Mouse (Mus musculus) cerebellum, adult 9-10 months (tissue): ENCODE measurements around the gene Cdk17.
"Not testable (repeated sequence)": the region's sequence is repeated elsewhere in the genome, so short reads cannot be mapped to it uniquely, and the experiment has no call there.

Experiments
- DNase-seq: peaks from one replicate; pipeline ENCODE4 v3.0.0; 2022

The Cdk17 gene

DNA sequence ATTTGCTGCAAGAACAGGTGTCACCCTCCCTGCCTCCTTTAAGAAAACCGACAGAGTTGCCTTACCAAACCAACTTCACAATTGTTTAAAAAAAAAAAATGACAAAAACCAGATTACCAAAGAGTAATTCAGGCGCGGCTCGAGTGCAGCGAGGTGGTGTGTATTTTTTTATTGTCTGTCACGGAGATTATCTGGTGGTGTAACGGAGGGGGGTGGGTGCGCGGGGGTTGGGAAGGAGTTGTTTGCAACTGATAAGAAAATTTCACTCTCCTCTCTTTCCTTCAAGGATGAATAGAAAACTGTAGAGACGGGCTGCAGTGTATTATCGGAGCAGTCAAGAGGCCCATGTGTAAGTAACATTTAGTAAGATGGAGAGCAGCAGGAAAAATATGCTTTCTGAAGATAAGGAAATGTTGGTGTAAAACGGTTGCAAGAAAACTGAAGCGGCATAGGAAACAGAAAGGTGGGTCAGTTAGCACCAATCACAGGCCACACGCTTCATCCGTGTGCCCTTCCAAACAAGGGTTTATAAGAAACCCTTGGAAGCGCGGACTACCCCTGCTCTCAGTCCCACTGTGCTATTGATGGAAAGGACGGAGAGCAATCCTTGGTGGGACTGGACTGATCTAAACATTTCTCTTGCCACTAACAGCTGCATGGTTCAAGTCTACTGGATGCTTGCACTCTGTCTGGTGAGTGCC, 17.2 kb upstream of the Cdk17 start:
- no peak for DNase-seq

DNA sequence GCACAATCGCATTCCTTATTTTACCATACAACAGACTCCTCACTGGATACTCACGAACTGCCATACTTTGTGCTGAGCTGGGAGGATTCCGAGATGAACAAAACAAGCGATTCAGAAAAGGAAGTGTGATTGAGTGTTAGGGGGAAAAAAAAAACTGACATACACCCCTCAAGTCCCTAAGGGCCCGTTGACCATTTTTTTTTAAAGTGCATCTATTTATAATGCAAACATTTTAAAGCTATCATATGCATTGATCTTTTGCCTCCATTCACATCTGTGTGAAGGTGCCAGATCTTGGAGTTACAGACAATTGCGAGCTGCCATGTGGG, 16.7 kb upstream of the Cdk17 start:
- DNase-seq, result no peak

DNA sequence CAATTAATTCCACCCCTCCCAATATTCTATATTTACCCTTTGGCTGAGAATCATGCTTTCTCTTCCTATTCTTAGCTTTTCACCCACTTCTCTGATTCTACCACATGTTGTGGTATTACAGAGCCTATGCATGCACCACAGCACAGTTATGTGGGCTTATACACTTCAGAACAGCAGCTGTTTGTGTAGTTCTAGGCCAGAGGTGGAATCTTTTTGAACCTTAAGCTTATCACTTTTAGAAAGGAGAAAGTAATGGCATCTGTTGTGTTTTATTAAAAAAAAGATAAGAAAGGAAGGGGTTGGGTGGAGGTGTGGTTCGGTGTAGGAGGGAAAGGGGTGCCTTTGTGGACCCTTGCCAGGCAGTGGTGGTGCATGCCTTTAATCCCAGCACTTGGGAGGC, 16.1 kb upstream of the Cdk17 start:
- no peak for DNase-seq

DNA sequence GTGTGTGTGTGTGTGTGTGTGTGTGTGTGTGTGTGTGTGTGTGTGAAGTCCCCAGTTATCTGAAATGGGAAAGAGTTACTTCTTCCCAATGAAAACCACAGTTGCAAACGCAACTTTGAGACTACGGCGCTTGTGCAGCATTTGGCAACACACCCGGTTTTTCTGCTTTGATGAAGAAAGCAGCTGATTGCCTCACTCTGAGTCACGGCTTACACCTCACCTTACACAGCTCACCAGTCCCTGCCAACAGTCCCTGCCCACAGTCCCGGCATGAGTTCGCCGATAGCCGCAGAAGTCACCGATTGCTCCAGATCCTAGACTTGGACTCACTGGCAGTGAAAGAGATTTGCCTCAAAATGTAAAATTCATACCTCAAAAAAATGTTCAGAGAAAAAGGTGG, 15.6 kb upstream of the Cdk17 start:
- DNase-seq, result no peak

DNA sequence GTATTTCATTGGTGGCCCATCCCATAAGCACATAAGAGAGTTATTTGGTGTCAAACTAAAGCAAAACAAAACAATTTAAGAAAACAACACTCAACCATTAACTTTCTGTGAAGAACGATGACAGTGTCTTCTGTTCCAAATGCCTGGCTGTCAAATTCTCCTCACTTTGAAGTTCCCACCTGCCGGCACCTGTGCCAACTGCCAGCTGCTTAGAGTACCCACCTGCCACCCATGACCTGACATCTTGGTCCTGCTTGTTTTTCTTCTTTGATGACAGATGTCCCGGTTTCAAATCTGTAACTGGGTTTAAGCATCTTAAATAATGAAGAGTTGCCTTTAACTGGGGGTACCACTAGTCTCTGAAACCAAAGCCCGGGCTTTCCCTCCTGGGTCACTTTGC, 14.1 kb upstream of the Cdk17 start:
- DNase-seq, result no peak

DNA sequence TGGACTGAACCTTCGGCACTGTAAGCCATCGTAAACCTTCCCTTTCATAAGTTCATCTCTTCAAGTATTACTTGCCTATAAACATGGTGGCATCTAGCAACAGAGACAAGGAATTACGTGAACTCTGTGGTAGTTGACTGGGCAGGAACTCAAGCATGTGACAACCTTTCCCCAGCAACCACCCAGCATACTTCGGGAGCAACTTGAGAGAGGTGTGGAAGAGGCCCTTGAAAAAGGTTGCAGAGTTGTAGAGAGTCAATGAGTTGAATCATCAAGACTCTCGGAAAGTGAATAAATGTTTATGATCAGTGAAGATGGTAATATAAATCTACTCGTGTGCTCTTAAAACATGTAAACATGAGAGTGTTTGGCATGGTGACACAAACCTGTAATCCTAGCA, 13.0 kb upstream of the Cdk17 start:
- DNase-seq, result no peak

DNA sequence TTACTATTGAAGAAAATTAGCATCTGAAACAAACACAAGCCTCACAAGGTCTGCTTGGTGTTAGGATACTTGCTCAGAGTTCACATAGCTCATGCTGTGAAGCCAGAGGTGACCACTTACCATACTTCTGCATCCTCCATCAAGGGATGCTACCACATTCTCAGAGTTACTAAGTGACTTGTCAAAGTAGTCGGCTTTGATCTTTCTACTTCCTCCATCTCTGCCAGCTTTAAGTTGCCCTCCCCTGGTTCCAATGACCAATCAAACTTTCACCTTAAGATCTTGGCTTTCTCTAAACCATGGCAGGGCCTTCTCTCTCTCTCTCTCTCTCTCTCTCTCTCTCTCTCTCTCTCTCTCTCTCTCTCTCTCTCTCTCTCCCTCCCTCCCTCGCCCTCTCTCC, 11.1 kb upstream of the Cdk17 start:
- DNase-seq, result no peak

DNA sequence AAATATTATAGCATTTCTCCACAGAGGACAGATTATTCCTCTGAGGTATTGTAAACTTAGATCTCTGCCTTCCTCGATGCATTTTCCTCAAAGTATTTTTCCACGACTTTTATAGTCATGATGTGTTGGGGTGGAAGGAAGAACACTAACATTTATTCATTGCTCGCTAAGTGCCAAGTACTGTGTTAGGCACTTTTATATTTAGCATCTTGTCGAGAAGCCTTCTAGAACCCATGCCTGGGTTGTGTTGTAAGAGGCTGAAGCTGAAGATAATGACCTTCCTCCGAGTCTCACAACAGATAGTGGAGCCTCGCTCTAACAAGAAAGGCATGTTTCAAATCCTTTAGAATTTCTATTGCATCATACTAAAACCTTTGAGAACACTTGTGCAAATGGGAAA, 8.9 kb upstream of the Cdk17 start:
- DNase-seq, result no peak

DNA sequence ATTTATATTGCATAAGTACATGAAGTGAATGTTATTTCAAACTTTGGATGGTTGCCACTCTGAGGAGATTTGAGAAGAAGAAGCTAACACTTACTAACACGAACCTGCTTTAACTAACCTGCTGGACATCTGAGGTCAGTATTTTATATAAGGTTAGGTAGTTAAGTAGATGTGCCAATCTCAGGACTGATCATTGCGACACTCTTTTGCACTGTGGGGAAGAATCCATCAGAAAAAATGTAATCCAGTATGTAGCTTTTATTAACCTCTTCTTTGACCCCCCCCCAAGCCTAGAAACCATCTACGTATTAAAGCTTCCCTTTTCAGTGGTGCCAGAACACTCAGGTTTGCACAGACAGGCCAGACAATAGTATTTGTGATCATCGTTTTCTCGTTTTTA, 8.0 kb upstream of the Cdk17 start:
- DNase-seq, result no peak

DNA sequence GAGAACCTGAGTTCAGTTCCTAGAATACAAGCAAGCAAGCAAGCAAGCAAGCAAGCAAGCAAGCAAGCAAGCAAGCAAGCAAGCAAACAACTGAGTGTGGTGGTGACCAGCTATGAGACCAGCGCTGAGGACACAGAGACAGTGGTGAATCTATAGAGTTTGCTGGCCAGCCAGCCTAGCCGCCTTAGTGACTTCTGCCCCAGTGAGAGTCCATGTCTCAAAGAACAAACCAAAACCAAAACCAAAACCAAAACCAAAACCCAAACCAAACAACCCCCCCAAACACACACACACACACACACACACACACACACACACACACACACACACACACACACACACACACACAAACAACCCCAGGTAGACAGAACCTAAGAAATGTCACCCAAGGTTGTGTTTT, 7.3 kb upstream of the Cdk17 start:
- not testable (repeated sequence) for DNase-seq

DNA sequence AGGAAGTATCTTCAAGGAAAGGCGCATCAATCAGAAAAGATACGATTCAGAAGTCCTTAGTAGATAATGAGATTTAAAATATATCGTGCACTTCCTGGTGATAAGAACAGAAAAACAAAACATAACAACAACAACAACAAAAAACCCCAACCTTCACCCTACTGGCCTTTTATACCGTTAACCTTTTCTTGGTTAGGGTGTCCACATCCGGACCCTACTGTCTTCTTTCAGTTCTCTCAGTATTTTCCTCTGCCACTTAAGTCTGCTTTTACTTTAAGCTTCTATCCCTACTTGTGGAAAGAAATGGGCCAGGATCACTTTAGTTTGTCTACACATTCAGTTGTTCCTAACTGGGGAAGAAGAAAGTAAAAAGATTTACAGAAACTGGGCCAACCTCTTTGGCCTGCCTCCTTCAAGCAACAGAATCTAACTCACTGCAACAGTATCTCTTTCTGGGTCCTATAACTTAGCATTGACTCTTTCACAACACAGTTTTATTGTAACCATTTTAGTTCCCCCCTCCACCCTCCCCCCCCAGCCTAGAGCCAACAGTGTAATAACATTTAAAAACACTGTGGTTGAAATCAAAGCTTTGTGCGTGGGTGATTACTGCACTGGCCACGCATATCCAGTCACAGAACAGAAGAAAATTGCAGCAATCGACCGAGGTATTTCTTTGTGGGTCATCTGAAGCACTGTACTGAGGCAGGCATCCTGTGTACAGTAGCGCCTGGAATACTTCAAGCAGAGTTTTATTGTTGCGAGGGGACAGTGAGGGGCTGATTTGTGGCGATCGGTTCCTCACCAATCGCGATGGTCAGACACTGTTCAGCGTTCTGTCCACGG, 801 bp upstream of the Cdk17 start:
- peak; percentile 40 for DNase-seq

DNA sequence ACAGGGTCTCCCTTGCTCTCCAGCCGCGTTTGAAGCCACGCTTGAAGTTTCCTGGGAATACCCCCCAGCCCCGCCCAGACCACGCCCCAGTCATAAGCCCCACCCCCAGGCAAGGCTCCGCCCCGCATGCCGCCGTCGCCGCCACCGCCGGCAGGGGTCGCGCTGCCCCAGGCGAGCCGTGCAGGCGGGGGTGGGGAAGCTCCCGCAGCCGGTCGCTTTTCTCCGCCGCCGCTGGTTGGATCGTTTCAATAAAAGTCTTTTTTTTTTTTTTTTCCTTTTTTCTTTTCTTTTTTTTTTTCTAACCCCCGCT, 223 bp upstream of the Cdk17 start:
- DNase-seq, result peak; percentile 82

DNA sequence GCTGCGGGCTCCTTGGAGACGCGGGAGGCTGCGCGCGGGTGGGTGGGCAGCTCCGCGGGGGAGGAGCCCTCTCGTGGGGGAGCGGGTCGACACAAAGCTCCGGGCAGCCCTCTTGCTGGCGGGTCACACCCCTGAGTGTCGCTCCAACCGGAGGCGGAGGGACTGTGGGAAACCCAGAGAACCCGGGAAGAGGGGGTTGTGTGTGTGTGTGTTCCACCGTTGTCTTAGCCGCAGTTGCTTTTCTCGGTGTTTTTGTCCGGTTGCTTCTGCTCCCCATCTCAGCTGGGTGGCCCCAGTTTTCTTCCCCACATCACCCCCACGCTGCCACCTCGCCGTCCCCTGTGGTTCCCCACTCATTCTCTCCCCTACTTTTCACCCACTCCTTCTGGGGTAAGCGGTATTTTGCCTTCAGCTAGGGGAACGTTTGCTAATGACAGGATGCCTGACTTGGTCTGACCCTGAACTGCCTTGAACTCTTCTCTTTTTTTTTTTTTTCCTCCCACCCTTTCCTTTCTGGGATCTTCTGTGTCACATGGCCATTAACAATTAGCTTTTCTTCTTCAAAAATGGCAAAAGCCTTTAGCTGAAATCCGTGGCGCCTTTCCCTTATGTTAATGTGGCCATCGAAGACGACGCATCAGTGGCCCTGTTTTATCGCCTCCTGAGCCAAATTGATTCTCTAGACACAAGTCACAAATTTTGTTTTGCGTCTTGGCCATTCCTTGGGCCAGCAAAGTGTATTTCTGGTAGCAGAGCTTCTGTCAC, 1.0 kb downstream of the Cdk17 start:
- peak; percentile 64 for DNase-seq

DNA sequence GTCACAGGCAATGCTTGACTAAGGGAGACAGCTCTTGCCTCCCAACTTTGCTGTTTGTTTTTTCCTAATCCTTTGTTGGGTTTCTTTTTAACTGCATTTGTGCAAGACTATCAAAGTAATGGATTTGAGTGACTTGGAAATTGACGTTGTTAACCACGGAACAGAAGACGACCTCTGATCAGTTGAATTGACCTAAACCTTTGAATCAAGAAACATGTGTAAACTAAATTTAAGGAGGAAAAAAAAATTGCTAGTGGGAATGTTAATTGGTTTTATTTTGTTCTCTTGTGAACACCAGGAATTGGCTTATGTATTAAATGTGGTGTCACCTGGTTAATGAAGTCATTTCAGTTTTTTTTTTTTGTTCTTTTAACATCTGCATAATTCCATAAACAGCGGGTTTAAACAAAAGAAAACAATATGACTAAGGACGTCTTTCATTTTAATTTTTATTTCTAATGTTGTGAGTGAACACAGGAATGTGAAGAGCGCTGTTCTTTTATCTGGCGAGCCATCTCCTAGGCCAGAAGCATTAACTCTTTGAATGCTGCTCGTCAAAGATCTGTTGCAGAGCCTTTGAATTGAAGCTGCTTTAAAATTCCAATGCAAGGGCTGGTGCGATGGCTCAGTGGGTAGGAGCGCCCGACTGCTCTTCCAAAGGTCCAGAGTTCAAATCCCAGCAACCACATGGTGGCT, 1.7 kb downstream of the Cdk17 start:
- DNase-seq, result peak; percentile 37

DNA sequence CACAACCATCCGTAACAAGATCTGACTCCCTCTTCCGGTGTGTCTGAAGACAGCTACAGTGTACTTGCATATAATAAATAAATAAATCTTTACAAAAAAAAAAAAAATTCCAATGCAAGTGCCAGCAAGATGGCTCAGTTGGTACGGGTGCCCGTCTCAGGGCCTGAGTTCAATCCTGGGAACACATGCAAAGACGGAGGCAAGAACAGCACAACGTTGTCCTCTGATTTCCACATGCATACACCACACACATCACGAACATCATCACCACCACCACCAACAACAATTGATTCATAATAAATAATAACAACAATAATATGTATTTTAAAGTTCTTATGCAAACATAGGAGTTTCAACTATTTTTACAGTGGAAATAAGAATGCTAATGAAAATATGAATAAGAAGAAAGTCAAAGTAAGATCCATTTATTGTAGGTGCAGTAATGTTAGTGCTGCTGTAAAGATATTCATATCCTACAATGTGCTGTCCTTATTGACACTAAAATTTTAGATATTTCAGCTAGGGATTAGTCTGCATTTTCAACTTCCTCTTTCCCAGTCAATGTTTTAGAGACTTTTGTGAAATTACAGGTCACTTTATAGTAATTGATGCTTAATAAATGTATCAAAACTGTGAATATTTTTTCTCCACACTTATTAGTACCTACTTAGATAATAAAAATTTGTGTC, 2.4 kb downstream of the Cdk17 start:
- peak; percentile 31 for DNase-seq

DNA sequence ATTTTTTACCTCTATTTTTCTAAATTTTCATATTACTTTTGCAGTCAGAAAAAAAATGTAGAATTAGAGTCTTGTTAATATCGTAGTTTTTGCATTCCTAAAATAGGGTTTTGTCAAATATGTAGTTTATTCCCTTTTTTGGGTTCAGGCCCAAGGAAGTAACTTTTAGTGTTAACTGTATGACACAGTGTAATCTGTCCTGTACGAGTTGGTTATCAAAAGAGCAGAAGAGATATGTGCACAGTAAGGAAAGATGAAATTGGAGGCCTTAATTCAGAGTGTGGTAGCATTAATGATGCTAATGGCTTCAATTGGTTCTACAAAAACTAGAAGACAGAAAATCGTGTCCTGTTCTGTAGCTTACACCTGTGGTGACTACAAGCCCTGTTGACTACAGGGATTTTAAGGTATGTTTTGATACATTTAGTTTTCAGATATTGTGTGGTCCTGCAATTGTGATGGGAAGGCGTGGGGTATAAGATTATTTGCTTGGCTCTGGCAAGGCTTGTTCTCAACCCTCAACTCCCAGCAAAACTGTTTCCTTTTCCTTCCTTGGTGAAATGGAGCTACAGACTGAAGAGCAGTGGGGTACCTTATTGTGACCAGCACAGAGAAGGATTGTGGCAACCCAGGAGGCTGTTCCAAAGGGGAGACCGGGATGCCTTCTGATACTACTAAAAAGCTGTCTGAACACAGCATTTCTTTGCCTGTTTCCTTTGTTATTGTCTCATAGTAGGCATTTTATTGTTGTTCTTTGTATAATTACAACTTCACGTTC, 3.2 kb downstream of the Cdk17 start:
- DNase-seq, result peak; percentile 39

DNA sequence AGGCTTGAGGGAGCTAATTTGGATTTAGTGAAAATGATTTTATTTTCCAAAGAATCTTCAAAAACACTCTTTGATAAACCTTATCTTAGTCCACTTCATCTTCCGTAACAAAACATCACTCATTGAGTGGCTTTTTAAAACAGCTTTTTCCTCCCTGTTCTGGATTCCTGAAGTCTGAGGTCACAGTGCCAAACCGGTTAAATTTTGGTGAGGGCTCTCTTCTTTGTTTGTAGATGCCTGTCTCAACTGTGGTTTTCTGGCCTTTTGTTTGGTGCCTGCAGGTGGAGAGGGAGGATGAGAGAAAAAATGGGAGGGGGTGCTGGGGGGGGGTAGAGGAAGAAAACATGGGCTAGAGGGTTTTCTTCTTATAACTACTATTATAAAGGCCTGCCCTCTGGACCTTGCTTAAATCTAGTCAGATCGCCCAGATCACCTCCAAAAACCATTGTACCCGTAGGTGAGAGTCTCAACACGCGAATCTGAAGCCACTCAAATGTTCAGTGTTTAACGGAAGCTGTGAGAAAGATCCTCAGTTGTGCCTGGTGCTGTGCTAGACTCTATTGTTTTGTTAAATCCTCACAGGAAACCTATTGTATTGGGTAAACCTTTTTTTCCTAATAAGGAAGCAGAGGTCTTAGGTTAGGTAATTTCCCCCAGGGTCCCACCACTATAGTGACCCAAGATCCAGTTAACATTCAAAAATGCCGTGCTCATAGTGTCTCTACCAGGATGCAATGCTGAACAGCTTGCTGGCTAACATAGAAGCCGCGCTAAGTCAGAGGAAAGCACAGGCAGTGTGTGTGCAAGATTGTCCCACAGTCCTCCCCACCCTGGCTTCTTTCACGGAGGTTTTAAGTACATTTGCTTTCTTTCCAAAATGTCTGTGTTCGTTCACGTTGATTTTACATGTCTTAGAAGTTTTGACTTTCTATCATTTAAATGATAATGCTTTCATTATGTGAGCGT, 5.0 kb downstream of the Cdk17 start:
- peak; percentile 39 for DNase-seq

DNA sequence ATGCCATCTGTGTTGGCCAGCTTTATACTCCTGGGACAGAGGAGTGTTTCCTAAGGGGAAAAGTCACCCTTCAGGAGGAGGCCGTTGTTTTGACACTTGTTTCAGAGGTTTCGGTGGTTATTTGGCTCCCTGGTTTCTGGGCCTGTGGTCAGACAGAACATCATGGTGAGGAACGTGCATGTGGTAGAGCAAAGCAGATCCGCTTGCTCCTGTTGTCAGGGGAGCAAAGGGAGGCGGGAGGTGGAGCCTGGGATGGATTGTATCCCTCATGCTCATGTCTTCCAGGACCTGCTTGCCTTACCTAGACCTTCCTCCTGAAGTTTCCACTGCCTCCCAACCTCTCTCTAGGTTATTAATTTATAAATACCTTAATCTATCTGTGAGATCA, 5.7 kb downstream of the Cdk17 start:
- peak; percentile 70 for DNase-seq

DNA sequence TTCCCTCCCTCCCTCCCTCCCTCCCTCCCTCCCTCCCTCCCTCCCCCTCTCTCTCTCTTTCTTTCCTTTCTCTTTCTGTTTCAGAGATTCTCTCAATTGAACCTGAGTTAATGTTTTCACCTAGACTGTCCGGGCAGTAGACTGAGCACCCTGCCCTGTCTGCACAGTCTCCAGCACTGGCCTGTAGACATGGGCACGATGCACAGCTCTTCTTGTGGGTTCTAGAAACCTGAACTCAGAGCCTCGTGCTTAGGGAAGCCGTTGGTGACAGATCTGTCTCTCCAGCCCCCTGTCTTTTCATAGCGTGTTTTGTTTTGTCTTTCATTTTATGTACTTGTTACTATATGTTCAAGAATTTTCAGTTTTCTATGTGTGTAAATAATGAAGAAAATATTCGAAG, 6.6 kb downstream of the Cdk17 start:
- peak; percentile 21 for DNase-seq

DNA sequence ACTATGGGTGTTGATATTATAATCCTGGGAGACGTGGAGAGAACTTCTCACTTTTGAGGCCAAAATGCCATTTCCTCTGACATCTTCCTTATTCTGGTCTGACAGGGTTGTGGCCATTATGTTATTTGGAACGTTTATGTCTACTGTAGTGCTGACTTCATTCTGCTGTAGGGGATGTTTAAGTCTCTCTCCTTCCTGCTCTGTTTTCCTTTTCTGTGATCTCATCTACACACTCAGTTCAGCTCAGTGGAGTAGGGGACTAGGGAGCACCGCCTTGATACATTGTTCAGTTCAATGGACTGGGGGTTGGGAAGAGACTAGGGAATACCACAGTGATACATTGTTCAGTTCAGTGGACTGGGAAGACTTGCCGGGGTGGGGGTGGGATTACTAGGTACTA, 7.4 kb downstream of the Cdk17 start:
- peak; percentile 20 for DNase-seq
